Mouse (Mus musculus) forebrain, postnatal 0 days (tissue): ENCODE data around the gene Sptb. TPM values are rescaled to one million over a fixed set of nuclear protein-coding genes. Genes with fewer than 3 reads are reported as not detected.

Source experiments
- ATAC-seq: fragments of 200-750 bp; cut with Nextera tagmentation; 2 replicates; pipeline ENCODE4 v1.8.0; 2017; ENCODE audit warnings: mild to moderate bottlenecking, moderate library complexity
- DNase-seq: peaks from one replicate; pipeline ENCODE4 v3.0.0-alpha.2; 2015
- H3K27ac ChIP-seq: fragments of 300-500 bp; sonication (generic); 2 replicates; pipeline ENCODE4 v1.5.1; 2014; ENCODE audit warnings: low read depth, mild to moderate bottlenecking, antibody characterized with exemption, low read length, moderate library complexity, mixed read lengths
- H3K27me3 ChIP-seq: fragments of 300-500 bp; sonication (generic); 2 replicates; pipeline ENCODE4 v1.6.1; 2014; ENCODE audit warnings: mild to moderate bottlenecking, low read length, mixed read lengths; ENCODE audit not compliant: insufficient read depth
- H3K36me3 ChIP-seq: fragments of 300-500 bp; sonication (generic); 2 replicates; pipeline ENCODE4 v1.6.1; 2014; ENCODE audit warnings: mild to moderate bottlenecking, moderate library complexity; ENCODE audit not compliant: insufficient read depth
- H3K4me1 ChIP-seq: fragments of 300-500 bp; sonication (generic); 2 replicates; pipeline ENCODE4 v1.6.1; 2014; ENCODE audit warnings: antibody characterized with exemption; ENCODE audit not compliant: insufficient read depth
- H3K4me2 ChIP-seq: fragments of 300-500 bp; sonication (generic); 2 replicates; pipeline ENCODE4 v1.6.1; 2014; ENCODE audit warnings: low read depth, mild to moderate bottlenecking, moderate library complexity
- H3K4me3 ChIP-seq: fragments of 300-500 bp; sonication (generic); 2 replicates; pipeline ENCODE4 v1.5.1; 2014; ENCODE audit warnings: low read depth, low read length, mixed read lengths
- H3K9ac ChIP-seq: fragments of 300-500 bp; sonication (generic); 2 replicates; pipeline ENCODE4 v1.6.1; 2014; ENCODE audit warnings: mild to moderate bottlenecking
- H3K9me3 ChIP-seq: fragments of 300-500 bp; sonication (generic); 2 replicates; pipeline ENCODE4 v1.6.1; 2016; ENCODE audit warnings: low read length
- CTCF ChIP-seq: sonication (generic); IDR thresholded peaks from 2 replicates; pipeline ENCODE4 v1.5.1; 2016; ENCODE audit warnings: antibody characterized with exemption, control low read depth, low read depth
- WGBS: fragments of 180-500 bp; shearing (Covaris S2); extraction: QIAGEN DNeasy Blood & Tissue Kit; methylation state at CpG from one replicate; pipeline ENCODE4 v1.1.7; 2014; 5-methylcytosine and 5-hydroxymethylcytosine counted together
- polyA plus RNA-seq: library from polyadenylated mRNA; unstranded; fragments of >200 nt; fragmentation: Nextera tagmentation; extraction: Ambion mirVana; gene quantifications from 2 replicates; pipeline ENCODE4 v1.2.1, GENCODE M21; 2015
- total RNA-seq: library from RNA; depleted of rRNA; stranded (reverse); fragments of >200 nt; gene quantifications from 2 replicates; pipeline ENCODE4 v1.2.3, GENCODE M21; 2014

The Sptb gene
- total and polyA plus RNA-seq, 2 experiments from 2014 or later, result 3.0 to 19.6 TPM

DNA sequence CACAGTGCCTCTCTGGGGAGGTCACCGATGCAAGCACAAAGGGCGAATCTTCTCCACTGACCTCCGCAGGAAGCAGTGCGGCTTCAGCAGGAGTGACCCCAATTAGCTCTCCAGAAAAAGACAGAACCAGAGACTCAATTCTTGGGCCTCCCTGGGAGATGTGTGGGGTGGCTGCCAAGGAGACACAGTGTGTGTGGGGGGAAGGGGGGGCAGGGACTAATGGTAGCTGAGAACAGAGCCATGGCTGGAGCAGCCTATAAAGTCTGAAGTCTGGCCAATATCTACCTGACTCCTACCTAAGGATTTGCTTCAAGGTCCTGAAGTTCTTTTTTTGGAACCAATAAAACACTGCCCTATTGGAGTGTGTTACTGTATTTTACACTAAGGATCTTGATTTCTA is 105.8 kb downstream of the Sptb start:
- Histone ChIP-seq H3K9me3 (no peaks in the 10 kb centered on the region), H3K27me3 (no peaks in the 10 kb centered on the region), H3K4me3 (no peak overlapping the region), H3K27ac (no peak overlapping the region), H3K9ac (no peak overlapping the region), H3K4me1 (no peaks in the 10 kb centered on the region), H3K36me3 (0 out of 2 replicates have a peak, but pooled peaks cover 4% of the 10 kb centered on the region), H3K4me2 (no peak overlapping the region)
- DNase-seq (no peak), ATAC-seq (no peak)
- WGBS, result 62% methylated on average over 4 of the region's 4 CpGs
- TF ChIP-seq CTCF, result no peak

DNA sequence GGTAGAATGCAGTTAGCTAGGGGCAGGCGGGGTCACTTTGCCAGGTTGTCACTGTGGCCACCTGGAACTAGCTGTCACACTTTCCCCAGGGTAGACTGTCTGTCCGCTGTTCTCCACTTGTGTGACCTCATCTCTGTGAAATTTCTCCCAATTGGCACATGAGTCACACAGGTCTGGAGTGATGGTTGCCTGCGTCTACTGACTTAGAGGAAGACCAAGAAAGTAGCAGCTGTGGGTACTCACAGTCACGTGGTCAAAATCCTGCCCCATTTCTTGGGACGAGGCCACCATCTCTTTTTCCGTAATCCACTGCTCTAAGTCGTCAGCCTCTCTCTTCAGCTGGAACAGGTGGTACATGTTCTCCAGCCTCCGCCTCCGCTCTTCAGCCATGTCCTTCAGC is 106.6 kb downstream of the Sptb start:
- Histone ChIP-seq H3K9me3 (no peaks in the 10 kb centered on the region), H3K4me3 (no peak overlapping the region), H3K27ac (no peak overlapping the region), H3K4me2 (no peak overlapping the region), H3K4me1 (no peaks in the 10 kb centered on the region), H3K36me3 (0 out of 2 replicates have a peak, but pooled peaks cover 4% of the 10 kb centered on the region), H3K27me3 (no peaks in the 10 kb centered on the region), H3K9ac (no peak overlapping the region)
- ATAC-seq (no peak), DNase-seq (no peak)
- no peak for TF ChIP-seq CTCF
- WGBS, result 93% methylated on average over 9 of the region's 9 CpGs

DNA sequence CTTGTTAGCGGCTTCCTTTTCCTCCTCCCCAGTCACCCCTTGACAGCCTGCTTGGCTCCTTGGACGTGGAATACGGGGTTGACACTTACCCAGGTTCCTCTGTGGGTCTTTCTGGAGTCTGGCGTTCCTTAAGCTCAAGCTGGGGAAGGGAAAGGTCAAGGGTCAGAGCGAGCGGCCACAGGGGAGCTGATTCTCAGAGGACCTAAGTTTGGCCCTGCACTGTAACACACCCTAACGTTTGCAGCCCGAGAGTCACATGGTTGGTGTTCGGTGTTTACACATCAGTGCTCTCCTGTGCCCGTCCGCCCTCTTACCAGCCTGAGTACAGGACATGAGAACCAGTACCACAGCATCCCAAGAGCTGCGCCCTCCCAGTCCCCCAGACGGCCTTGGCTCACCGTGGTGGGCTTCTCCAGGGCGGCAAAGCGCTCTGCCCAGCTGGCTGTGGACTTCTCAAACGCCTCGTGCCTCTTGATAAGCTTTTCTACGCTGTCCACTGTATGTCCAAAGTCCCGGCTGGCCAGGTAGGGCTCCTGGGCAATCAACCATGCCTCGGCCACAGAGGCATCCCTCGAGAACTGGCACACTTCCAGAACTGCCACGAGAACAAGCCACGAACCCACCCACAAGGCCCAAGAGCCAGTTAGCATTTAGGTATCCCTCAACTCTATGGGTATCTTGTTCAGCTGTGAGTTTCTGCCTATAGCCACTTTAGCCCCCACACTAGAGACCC is 112.0 kb downstream of the Sptb start:
- H3K9me3 ChIP-seq, result no peaks in the 10 kb centered on the region
- no peak overlapping the region for H3K4me2 ChIP-seq
- no peaks in the 10 kb centered on the region for H3K27me3 ChIP-seq
- 0 out of 2 replicates have a peak, but pooled peaks cover 4% of the 10 kb centered on the region for H3K36me3 ChIP-seq
- WGBS, result 78% methylated on average over 24 of the region's 24 CpGs
- no peak overlapping the region for H3K4me3 ChIP-seq
- ATAC-seq (no peak), DNase-seq (no peak)
- H3K9ac ChIP-seq, result no peak overlapping the region
- no peak for TF ChIP-seq CTCF
- H3K4me1 ChIP-seq, result peaks cover 3% of the 10 kb centered on the region; the same call in 1 of the 2 replicates
- H3K27ac ChIP-seq, result no peak overlapping the region

DNA sequence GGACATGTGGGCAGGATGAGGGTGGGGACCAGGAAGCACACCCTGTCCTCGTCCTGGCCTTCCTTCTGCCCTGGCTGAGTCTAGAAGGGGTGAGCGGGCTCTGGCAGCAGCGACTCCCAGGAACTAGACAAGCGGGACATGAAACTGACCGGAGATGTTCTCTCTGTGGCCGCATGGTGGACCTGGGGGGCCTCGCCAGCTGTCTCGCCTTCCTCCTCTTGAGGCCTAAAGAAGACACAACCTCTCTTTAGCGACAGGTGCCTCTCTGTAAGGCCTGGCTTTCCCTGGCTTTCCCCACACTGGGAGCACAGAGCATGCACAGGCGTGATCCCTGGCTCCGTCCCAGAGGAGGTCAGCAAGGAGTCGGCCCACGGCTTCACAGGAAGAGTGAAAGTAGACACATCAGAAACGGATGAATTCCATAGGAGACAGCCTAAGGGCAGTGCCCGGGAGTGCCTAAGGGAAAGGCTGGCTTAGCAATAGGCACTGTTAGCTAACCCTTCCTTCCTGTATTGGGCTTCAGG is 112.7 kb downstream of the Sptb start:
- no peaks in the 10 kb centered on the region for H3K27me3 ChIP-seq
- H3K9ac ChIP-seq, result no peak overlapping the region
- 84% methylated on average over 15 of the region's 15 CpGs for WGBS
- no peak overlapping the region for H3K4me3 ChIP-seq
- no peak overlapping the region for H3K27ac ChIP-seq
- H3K36me3 ChIP-seq, result 0 out of 2 replicates have a peak, but pooled peaks cover 4% of the 10 kb centered on the region
- H3K9me3 ChIP-seq, result no peaks in the 10 kb centered on the region
- ATAC-seq (no peak), DNase-seq (no peak)
- H3K4me1 ChIP-seq, result peaks cover 3% of the 10 kb centered on the region; the same call in 1 of the 2 replicates
- TF ChIP-seq CTCF, result no peak
- no peak overlapping the region for H3K4me2 ChIP-seq

DNA sequence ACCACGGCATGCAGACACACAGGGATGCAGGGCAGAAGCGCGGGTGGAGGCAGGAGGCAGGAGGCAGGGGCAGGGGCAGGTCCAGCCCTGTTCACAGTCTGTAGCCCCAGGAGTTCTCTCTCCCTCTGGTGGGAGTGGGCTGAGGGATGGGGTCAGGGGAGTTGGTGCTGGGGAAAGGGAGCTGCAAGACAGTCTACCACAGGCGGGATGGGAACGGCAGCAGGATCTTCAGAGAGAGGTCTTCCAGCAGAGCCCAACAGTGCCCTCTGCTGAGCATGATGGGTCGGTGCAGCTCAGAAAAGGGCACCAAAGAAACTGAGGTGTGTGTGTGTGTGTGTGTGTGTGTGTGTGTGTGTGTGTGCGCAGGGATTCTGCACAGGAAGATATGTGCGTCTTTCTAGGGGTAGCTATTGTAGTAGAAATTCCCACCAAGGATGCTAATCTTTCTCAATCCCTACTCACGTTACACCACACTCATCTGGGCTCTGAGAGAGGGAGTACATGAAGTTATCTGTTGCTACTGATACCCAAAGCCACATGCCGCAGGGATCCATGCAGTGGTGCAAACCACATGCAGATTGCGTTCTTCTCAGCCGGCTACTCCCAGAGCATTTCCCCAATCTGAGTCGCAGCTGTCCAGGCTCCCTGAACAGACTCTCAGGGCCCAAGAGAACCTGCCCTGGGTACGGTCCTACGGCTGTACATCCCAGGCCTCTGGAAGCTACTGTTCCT is 113.9 kb downstream of the Sptb start:
- ATAC-seq, result peak; percentile 78
- DNase-seq, result peak; percentile 86
- H3K9ac ChIP-seq, result no peak overlapping the region
- H3K36me3 ChIP-seq, result no peaks in the 10 kb centered on the region
- peaks cover 3% of the 10 kb centered on the region; the same call in 1 of the 2 replicates for H3K4me1 ChIP-seq
- WGBS, result 55% methylated on average over 15 of the region's 15 CpGs
- TF ChIP-seq CTCF, result peak; percentile 92
- no peaks in the 10 kb centered on the region for H3K9me3 ChIP-seq
- no peak overlapping the region for H3K27ac ChIP-seq
- no peaks in the 10 kb centered on the region for H3K27me3 ChIP-seq
- H3K4me3 ChIP-seq, result no peak overlapping the region
- no peak overlapping the region for H3K4me2 ChIP-seq

DNA sequence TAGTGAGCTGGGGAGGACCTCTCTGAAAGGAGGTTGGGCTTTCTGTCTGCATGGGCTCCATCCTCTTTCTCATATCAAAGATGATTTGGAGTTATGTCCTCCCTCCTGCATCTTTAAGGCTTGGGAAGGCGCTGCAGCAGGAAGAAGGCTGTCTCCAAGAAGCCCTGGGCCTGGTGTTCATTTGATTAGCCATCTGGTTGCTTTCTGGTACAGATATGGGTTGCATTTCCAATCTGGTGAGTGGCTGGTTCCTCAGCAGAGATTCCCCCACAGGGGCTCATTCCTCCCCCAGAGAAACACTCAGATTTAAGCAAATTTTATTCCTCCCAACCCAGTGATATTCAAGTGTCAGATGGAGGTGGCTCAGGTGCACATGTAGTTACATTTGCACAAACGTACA is 114.5 kb downstream of the Sptb start:
- Histone ChIP-seq H3K9ac (no peak overlapping the region), H3K4me2 (no peak overlapping the region), H3K36me3 (no peaks in the 10 kb centered on the region), H3K9me3 (no peaks in the 10 kb centered on the region), H3K27ac (no peak overlapping the region), H3K4me1 (peaks cover 3% of the 10 kb centered on the region; the same call in 1 of the 2 replicates), H3K27me3 (no peaks in the 10 kb centered on the region), H3K4me3 (no peak overlapping the region)
- TF ChIP-seq CTCF, result no peak
- DNase-seq (no peak), ATAC-seq (no peak)
- WGBS, result 67% methylated on average over 2 of the region's 2 CpGs

DNA sequence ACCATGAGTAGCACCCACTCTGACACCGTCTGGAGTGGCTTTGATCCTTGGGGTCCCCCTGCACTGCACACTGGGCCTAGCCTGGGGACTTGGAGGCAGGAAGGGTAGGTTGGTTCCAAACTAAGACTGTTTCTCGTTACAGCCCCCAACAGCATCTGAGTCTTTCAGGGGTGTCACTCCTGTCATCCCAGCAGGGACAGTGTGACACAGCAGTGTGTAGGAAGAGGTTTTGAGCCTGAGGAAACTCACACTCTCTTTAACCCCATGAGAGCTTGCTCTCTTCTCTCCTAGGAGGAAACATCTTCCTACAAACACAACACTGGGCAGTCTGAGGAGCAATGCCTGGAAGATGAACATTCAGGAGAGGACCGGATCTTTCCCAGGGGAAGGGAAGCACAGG is 115.8 kb downstream of the Sptb start:
- Histone ChIP-seq H3K27me3 (no peaks in the 10 kb centered on the region), H3K4me1 (peaks cover 3% of the 10 kb centered on the region; the same call in 1 of the 2 replicates), H3K4me3 (no peak overlapping the region), H3K9me3 (no peaks in the 10 kb centered on the region), H3K36me3 (no peaks in the 10 kb centered on the region), H3K27ac (no peak overlapping the region), H3K4me2 (no peak overlapping the region), H3K9ac (no peak overlapping the region)
- no peak for TF ChIP-seq CTCF
- 68% methylated on average over 3 of the region's 3 CpGs for WGBS
- DNase-seq, result no peak
- ATAC-seq, result no peak
